In the genomic region with DNA sequence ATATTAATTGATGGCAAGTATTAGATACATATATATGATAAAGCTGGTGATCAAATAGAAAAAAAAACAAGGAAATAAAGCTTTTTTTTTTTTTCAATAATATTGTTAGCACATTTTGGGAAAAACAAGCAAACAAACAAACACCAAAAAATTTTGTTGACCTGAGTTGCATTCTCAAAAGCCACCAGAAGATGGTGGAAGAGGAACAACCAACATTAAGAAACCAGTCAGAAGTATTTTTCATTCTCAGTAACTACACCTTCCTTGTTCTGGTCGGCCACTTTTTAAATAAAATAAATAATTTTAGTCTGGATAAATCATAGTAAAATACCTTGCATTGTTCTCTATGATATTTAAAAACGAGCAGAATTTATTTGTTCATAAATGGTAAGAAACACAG, we compare ENCODE assay signal across 11 mouse cellular contexts.
DNase-seq lines count a peak whose midpoint lies in the region; ATAC-seq and TF ChIP-seq lines count a peak whose summit lies in the region.
"Had no signal": no experiment of that assay in that cellular context is flagged by ENCODE, and none has a peak within 500 bp of the region (broad histone marks: within the 10 kb centered on the region; RNA-seq: fewer than 3 reads in every experiment).

No protein-coding gene starts in this region.

- WGBS in forebrain, embryonic 14.5 days, result 25% methylated on average over 2 of the region's 2 CpGs
- 26% methylated on average over 2 of the region's 2 CpGs for WGBS in forebrain, embryonic 13.5 days

- no peak for ATAC-seq in forebrain, embryonic 14.5 days
- no peak for ATAC-seq in forebrain, embryonic 13.5 days

- no peak overlapping the region for H3K9ac ChIP-seq in forebrain, embryonic 14.5 days (ENCODE audit: low read length)
- H3K9ac ChIP-seq in forebrain, embryonic 13.5 days, result no peak overlapping the region
- H3K9ac ChIP-seq: embryonic facial prominence, embryonic 13.5 days; neural tube, embryonic 12.5 days had no signal

- no peaks in the 10 kb centered on the region for H3K27me3 ChIP-seq in forebrain, embryonic 14.5 days (replicated peaks; ENCODE audit: control insufficient read depth, insufficient read depth, low read length)
- no peaks in the 10 kb centered on the region for H3K27me3 ChIP-seq in forebrain, embryonic 13.5 days
- H3K27me3 ChIP-seq in E14TG2a.4 (ENCODE audit: insufficient read depth, low read length), result no peaks in the 10 kb centered on the region
- H3K27me3 ChIP-seq: embryonic facial prominence, embryonic 13.5 days; neural tube, embryonic 12.5 days had no signal

- H3K4me1 ChIP-seq in forebrain, embryonic 14.5 days (ENCODE audit: control insufficient read depth, insufficient read depth, low read length), result no peaks in the 10 kb centered on the region
- no peaks in the 10 kb centered on the region for H3K4me1 ChIP-seq in forebrain, embryonic 13.5 days
- H3K4me1 ChIP-seq in E14TG2a.4 (replicated peaks; ENCODE audit: low read depth, low read length), result no peaks in the 10 kb centered on the region
- H3K4me1 ChIP-seq: embryonic facial prominence, embryonic 13.5 days; neural tube, embryonic 12.5 days had no signal

- no peak overlapping the region for H3K4me3 ChIP-seq in forebrain, embryonic 14.5 days (ENCODE audit: low read depth, low read length)
- H3K4me3 ChIP-seq in forebrain, embryonic 13.5 days, result no peak overlapping the region
- H3K4me3 ChIP-seq in E14TG2a.4 (replicated peaks; ENCODE audit: low read length), result no peak overlapping the region
- H3K4me3 ChIP-seq: embryonic facial prominence, embryonic 13.5 days; neural tube, embryonic 12.5 days had no signal

- peak; percentile 41 for DNase-seq in forebrain, embryonic 14.5 days (ENCODE audit: low spot score)
- peak; percentile 8 to 20 for DNase-seq in left cerebral cortex, postnatal 14 days (ENCODE audit: low spot score in 2 of 2)
- no peak for DNase-seq in left cerebral cortex, postnatal 10 days (ENCODE audit: extremely low spot score in 1 of 2, low spot score in 2 of 2)
- DNase-seq in brain, adult 2 months (ENCODE audit: low read depth, low spot score), result peak; percentile 34
- DNase-seq in frontal cortex, postnatal 10 days (ENCODE audit: low spot score in 2 of 2), result no peak
- DNase-seq in adrenal gland, adult (ENCODE audit: inconsistent age in 2 of 2, low spot score in 1 of 2), result no peak
- DNase-seq: kidney, adult 2 months had no signal

- peak; percentile 59 for TF ChIP-seq CTCF in E14TG2a.4 (conservative IDR thresholded peaks at IDR 0.05; ENCODE audit: low read length)

- H3K27ac ChIP-seq in forebrain, embryonic 14.5 days (ENCODE audit: low read depth, low read length), result no peak overlapping the region
- no peak overlapping the region for H3K27ac ChIP-seq in forebrain, embryonic 13.5 days
- H3K27ac ChIP-seq: embryonic facial prominence, embryonic 13.5 days; neural tube, embryonic 12.5 days had no signal

- H3K9me3 ChIP-seq in forebrain, embryonic 14.5 days (replicated peaks; ENCODE audit: control insufficient read depth, low read length), result no peaks in the 10 kb centered on the region
- H3K9me3 ChIP-seq in forebrain, embryonic 13.5 days (replicated peaks), result no peaks in the 10 kb centered on the region
- H3K9me3 ChIP-seq in E14TG2a.4 (ENCODE audit: low read length), result no peaks in the 10 kb centered on the region
- H3K9me3 ChIP-seq: embryonic facial prominence, embryonic 13.5 days; neural tube, embryonic 12.5 days had no signal

- intact Hi-C loops in left cerebral cortex, postnatal 14 days (cut with DNase I), result loop anchor here (5.0 kb wide), 1 partner anchor 1934 kb away; no protein-coding TSS in a partner anchor
- intact Hi-C loops in left cerebral cortex, postnatal 10 days (cut with DNase I), result loop anchor here (10.0 kb wide), 2 partner anchors 931 to 1931 kb away; no protein-coding TSS in a partner anchor

- no peaks in the 10 kb centered on the region for H3K36me3 ChIP-seq in forebrain, embryonic 14.5 days (ENCODE audit: control insufficient read depth, insufficient read depth, low read length)
- H3K36me3 ChIP-seq in forebrain, embryonic 13.5 days (ENCODE audit: poor library complexity, severe bottlenecking), result no peaks in the 10 kb centered on the region
- no peaks in the 10 kb centered on the region for H3K36me3 ChIP-seq in E14TG2a.4 (ENCODE audit: insufficient read depth, low read length)
- H3K36me3 ChIP-seq: embryonic facial prominence, embryonic 13.5 days; neural tube, embryonic 12.5 days had no signal

- no peak overlapping the region for H3K4me2 ChIP-seq in forebrain, embryonic 14.5 days (ENCODE audit: low read length)
- no peak overlapping the region for H3K4me2 ChIP-seq in forebrain, embryonic 13.5 days
- H3K4me2 ChIP-seq: embryonic facial prominence, embryonic 13.5 days; neural tube, embryonic 12.5 days had no signal

Comparison
In these comparisons a context has a peak if more than half of its experiments do, and no peak if none do; other contexts are left out.
1. DNase-seq: peak in forebrain, embryonic 14.5 days (single experiment), left cerebral cortex, postnatal 14 days (2 of 2) and brain, adult 2 months (single experiment); none in left cerebral cortex, postnatal 10 days (0 of 2), frontal cortex, postnatal 10 days (0 of 2) and adrenal gland, adult (0 of 2).